Mouse (Mus musculus): ENCODE measurements at regions not wholly inside any gene's neighbourhood (a gene's known extent, or its start where the extent isn't known, plus 50 kb on each side); places are given as distances from the start of the nearest gene placed in this dataset.

- DNase-seq (ENCODE audit: low spot score) = no peak
Observed at GRCm38 (mm10) chr10:9569277-9569676, 105.7 kb downstream of the Samd5 start.

- DNase-seq (ENCODE audit: low spot score) = no peak
Observed at GRCm38 (mm10) chr10:9557517-9558065, 117.4 kb downstream of the Samd5 start.

GRCm38 (mm10) chr10:9557092-9557491 lies 117.9 kb downstream of the Samd5 start:
- no peak for DNase-seq (ENCODE audit: low spot score)

- DNase-seq (ENCODE audit: low spot score) = no peak
Observed at GRCm38 (mm10) chr10:9553946-9554345, 121.1 kb downstream of the Samd5 start.

GRCm38 (mm10) chr10:9549913-9550709 lies 124.9 kb downstream of the Samd5 start:
- DNase-seq (ENCODE audit: low spot score) = no peak

GRCm38 (mm10) chr10:9545807-9546206 lies 129.2 kb downstream of the Samd5 start:
- DNase-seq (ENCODE audit: low spot score) = no peak

GRCm38 (mm10) chr10:9544041-9544786 lies 130.8 kb downstream of the Samd5 start:
- DNase-seq (ENCODE audit: low spot score) = no peak

GRCm38 (mm10) chr10:9541579-9541978 lies 133.4 kb downstream of the Samd5 start:
- no peak for DNase-seq (ENCODE audit: low spot score)

GRCm38 (mm10) chr10:9537686-9538085 lies 137.3 kb downstream of the Samd5 start:
- no peak for DNase-seq (ENCODE audit: low spot score)

GRCm38 (mm10) chr10:9534552-9534951 lies 140.5 kb downstream of the Samd5 start:
- no peak for DNase-seq (ENCODE audit: low spot score)

- DNase-seq (ENCODE audit: low spot score) = no peak
Observed at GRCm38 (mm10) chr10:9533283-9533682, 141.7 kb downstream of the Samd5 start.

- DNase-seq (ENCODE audit: low spot score) = no peak
Observed at GRCm38 (mm10) chr10:9531931-9532330, 143.1 kb downstream of the Samd5 start.

GRCm38 (mm10) chr10:9529408-9529807 lies 145.6 kb downstream of the Samd5 start:
- no peak for DNase-seq (ENCODE audit: low spot score)

- DNase-seq (ENCODE audit: low spot score) = no peak
Observed at GRCm38 (mm10) chr10:9528066-9528465, 146.9 kb downstream of the Samd5 start.

- no peak for DNase-seq (ENCODE audit: low spot score)
Observed at GRCm38 (mm10) chr10:9509764-9510390, 165.1 kb downstream of the Samd5 start.

- DNase-seq (ENCODE audit: low spot score) = no peak
Observed at GRCm38 (mm10) chr10:9509092-9509671, 165.8 kb downstream of the Samd5 start.

- DNase-seq (ENCODE audit: low spot score) = no peak
Observed at GRCm38 (mm10) chr10:9503569-9504493, 171.2 kb downstream of the Samd5 start.

GRCm38 (mm10) chr10:9498550-9498949 lies 176.5 kb downstream of the Samd5 start:
- no peak for DNase-seq (ENCODE audit: low spot score)

GRCm38 (mm10) chr10:9497021-9497420 lies 178.0 kb downstream of the Samd5 start:
- DNase-seq (ENCODE audit: low spot score) = no peak

GRCm38 (mm10) chr10:9495143-9495651 lies 179.8 kb downstream of the Samd5 start:
- no peak for DNase-seq (ENCODE audit: low spot score)

GRCm38 (mm10) chr10:9490416-9490815 lies 184.6 kb downstream of the Samd5 start:
- no peak for DNase-seq (ENCODE audit: low spot score)
